Mouse (Mus musculus) bone marrow, adult 2 months (tissue): ENCODE measurements around the gene Pde4d.

Experiments
- CTCF ChIP-seq: fragments of 200-500 bp; IDR thresholded peaks from 2 replicates; pipeline ENCODE4 v1.5.1; 2011; ENCODE audit warnings: low read length, control low read depth; ENCODE audit not compliant: control insufficient read depth, insufficient read depth
- POLR2A ChIP-seq: fragments of 200-500 bp; IDR thresholded peaks from 2 replicates; pipeline ENCODE4 v1.6.1; 2011; ENCODE audit warnings: low read depth, mild to moderate bottlenecking, control low read depth, low read length, borderline replicate concordance; ENCODE audit not compliant: control insufficient read depth

DNA sequence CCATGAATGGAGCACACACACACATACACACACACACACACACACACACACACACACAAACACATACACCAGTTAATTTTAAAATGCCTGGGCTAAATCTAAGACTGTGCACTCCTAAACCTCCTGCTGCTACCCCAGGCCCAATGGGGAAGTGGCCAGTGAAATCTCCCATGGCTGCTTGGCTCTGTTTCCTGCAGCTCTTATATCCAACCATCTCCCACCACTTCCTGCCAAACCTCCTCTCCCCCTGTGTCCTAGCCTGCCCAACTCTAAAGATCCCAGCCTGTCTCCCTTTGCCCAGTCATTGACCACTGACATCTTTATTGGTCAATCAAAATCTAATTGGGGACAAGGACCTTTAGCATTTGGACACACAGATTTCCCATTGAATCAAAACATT lies 814.1 kb downstream of the Pde4d start:
- no peak for TF ChIP-seq CTCF
- no peak for TF ChIP-seq POLR2A
